Comparison of ENCODE assay signal across 13 mouse cellular contexts in genomic region chr10:43252324-43252723, GRCm38 (mm10). TPM values are rescaled to one million over a fixed set of nuclear protein-coding genes. Genes with fewer than 3 reads are reported as not detected.
DNase-seq lines count a peak whose midpoint lies in the region; ATAC-seq and TF ChIP-seq lines count a peak whose summit lies in the region.
"Had no signal": no experiment of that assay in that cellular context is flagged by ENCODE, and none has a peak within 500 bp of the region (broad histone marks: within the 10 kb centered on the region; RNA-seq: fewer than 3 reads in every experiment).

No protein-coding gene starts in this region.

- no peaks in the 10 kb centered on the region for H3K36me3 ChIP-seq in heart, embryonic 11.5 days (ENCODE audit: control insufficient read depth, insufficient read depth, low read length)
- H3K36me3 ChIP-seq in kidney, embryonic 15.5 days: no peaks in the 10 kb centered on the region
- no peaks in the 10 kb centered on the region for H3K36me3 ChIP-seq in heart, postnatal 0 days (replicated peaks; ENCODE audit: control insufficient read depth, insufficient read depth, low read length)

- 43% methylated on average over 4 of the region's 4 CpGs for WGBS in heart, embryonic 11.5 days (ENCODE audit: insufficient replicate concordance)
- whole genome bisulfite sequencing in kidney, embryonic 15.5 days: 45% methylated on average over 4 of the region's 4 CpGs
- 31% methylated on average over 4 of the region's 4 CpGs for WGBS in heart, postnatal 0 days

- H3K27me3 ChIP-seq in heart, embryonic 11.5 days (ENCODE audit: control insufficient read depth, insufficient read depth, low read length): no peaks in the 10 kb centered on the region
- H3K27me3 ChIP-seq in kidney, embryonic 15.5 days: no peaks in the 10 kb centered on the region
- no peaks in the 10 kb centered on the region for H3K27me3 ChIP-seq in heart, postnatal 0 days (ENCODE audit: control insufficient read depth, insufficient read depth, low read length)
- H3K27me3 ChIP-seq: megakaryocyte, embryonic 14.5 days; Patski had no signal

- H3K4me1 ChIP-seq in heart, embryonic 11.5 days (ENCODE audit: control insufficient read depth, insufficient read depth, low read length): peaks cover 10% of the 10 kb centered on the region; the same call in 1 of the 2 replicates
- H3K4me1 ChIP-seq in kidney, embryonic 15.5 days: peaks cover 8% of the 10 kb centered on the region
- 0 out of 2 replicates have a peak, but pooled peaks cover 7% of the 10 kb centered on the region for H3K4me1 ChIP-seq in heart, postnatal 0 days (ENCODE audit: control insufficient read depth, insufficient read depth)

- H3K9ac ChIP-seq in heart, embryonic 11.5 days (ENCODE audit: low read depth, low read length): no peak overlapping the region
- no peak overlapping the region for H3K9ac ChIP-seq in kidney, embryonic 15.5 days
- H3K9ac ChIP-seq in heart, postnatal 0 days (replicated peaks; ENCODE audit: low read depth, low read length): no peak overlapping the region
- H3K9ac ChIP-seq: liver, postnatal 0 days had no signal

- DNase-seq in heart, adult 8-10 months (ENCODE audit: low spot score): peak; percentile 19
- DNase-seq in kidney, adult 11 months: no peak
- DNase-seq in 3134 (ENCODE audit: extremely low read depth, insufficient read length, low spot score): peak; percentile 11
- DNase-seq in heart, postnatal 0 days (ENCODE audit: low spot score): peak; percentile 59
- DNase-seq in layer of hippocampus, adult 8-10 months (ENCODE audit: low spot score in 2 of 2): no peak
- no peak for DNase-seq in cerebellum, adult 11-12 months
- DNase-seq: adrenal gland, adult 8-10 months; liver, postnatal 0 days; thymus, postnatal 36 days had no signal

- H3K27ac ChIP-seq in heart, embryonic 11.5 days (ENCODE audit: low read depth, low read length): no peak overlapping the region; the same call in 1 of the 2 replicates
- 0 out of 2 replicates have a peak overlapping the region, but pooled peaks have one; percentile 54 for H3K27ac ChIP-seq in kidney, embryonic 15.5 days
- H3K27ac ChIP-seq in heart, postnatal 0 days (ENCODE audit: low read depth): 0 out of 2 replicates have a peak overlapping the region, but pooled peaks have one; percentile 20

- ATAC-seq in heart, embryonic 11.5 days (replicated peaks; ENCODE audit: insufficient number of reproducible peaks, low FRiP score, low TSS enrichment): no peak; the same call in 1 of the 2 replicates
- ATAC-seq in kidney, embryonic 15.5 days (replicated peaks; ENCODE audit: low FRiP score): no peak
- peak; percentile 68; the same call in 1 of the 2 replicates for ATAC-seq in heart, postnatal 0 days (ENCODE audit: insufficient read depth, low read depth)
- ATAC-seq: liver, postnatal 0 days; Patski had no signal

- no peak for TF ChIP-seq CTCF in heart, postnatal 0 days (IDR thresholded peaks at IDR 0.05; ENCODE audit: low read depth)

- no peaks in the 10 kb centered on the region for H3K9me3 ChIP-seq in heart, embryonic 11.5 days (replicated peaks; ENCODE audit: control insufficient read depth, low read length)
- no peaks in the 10 kb centered on the region for H3K9me3 ChIP-seq in kidney, embryonic 15.5 days (replicated peaks)
- no peaks in the 10 kb centered on the region for H3K9me3 ChIP-seq in heart, postnatal 0 days (replicated peaks; ENCODE audit: control insufficient read depth, low read length)

- no peak for TF ChIP-seq EP300 in heart, postnatal 0 days (IDR thresholded peaks at IDR 0.05; ENCODE audit: low read depth)

- no peak overlapping the region for H3K4me2 ChIP-seq in heart, embryonic 11.5 days
- no peak overlapping the region for H3K4me2 ChIP-seq in kidney, embryonic 15.5 days
- H3K4me2 ChIP-seq in heart, postnatal 0 days (ENCODE audit: low read depth, low read length): no peak overlapping the region

- no peak overlapping the region for H3K4me3 ChIP-seq in heart, embryonic 11.5 days (ENCODE audit: low read depth, low read length)
- H3K4me3 ChIP-seq in kidney, embryonic 15.5 days (replicated peaks): no peak overlapping the region
- H3K4me3 ChIP-seq in heart, postnatal 0 days (ENCODE audit: low read depth, low read length): no peak overlapping the region
- H3K4me3 ChIP-seq: megakaryocyte, embryonic 14.5 days had no signal

RNA-seq across cellular contexts. Expression of gene Pdss2, which starts 31.0 kb away (rescaled TPM):
- total RNA-seq in heart, adult 8-10 months (2022): 10 to 100 TPM; 35.6 to 37.5 (median 36.0) TPM
- polyA plus RNA-seq in heart, embryonic 11.5 days (2014; fragmentation: Nextera tagmentation; extraction: Ambion mirVana): 10.6 and 11.6 TPM in 2 replicates
- polyA plus RNA-seq in kidney, embryonic 15.5 days (2015; fragmentation: Nextera tagmentation; extraction: Ambion mirVana): 14.5 and 15.3 TPM in 2 replicates
- 15.0 and 28.9 TPM in 2 replicates for total RNA-seq in heart, postnatal 0 days (2014; rRNA removed; ENCODE audit: low replicate concordance)
- 14.1 and 14.7 TPM in 2 replicates for polyA plus RNA-seq in heart, postnatal 0 days (2015; fragmentation: Nextera tagmentation; extraction: Ambion mirVana)
- total RNA-seq in layer of hippocampus, adult 8-10 months (2022): 10 to 100 TPM; 17.4 to 21.2 (median 18.2) TPM

Comparison
In these comparisons a context has a peak if more than half of its experiments do, and no peak if none do; other contexts are left out.
1. DNase-seq: peak in heart, adult 8-10 months (single experiment), 3134 (single experiment) and heart, postnatal 0 days (single experiment); none in kidney, adult 11 months (single experiment), layer of hippocampus, adult 8-10 months (0 of 2) and cerebellum, adult 11-12 months (single experiment).